Mouse (Mus musculus): ENCODE measurements around the gene Stk11ip. TPM values are rescaled to one million over a fixed set of nuclear protein-coding genes. Genes with fewer than 3 reads are reported as not detected.

Gene Stk11ip
- polyA plus RNA-seq, 1 experiment: not detected

DNA sequence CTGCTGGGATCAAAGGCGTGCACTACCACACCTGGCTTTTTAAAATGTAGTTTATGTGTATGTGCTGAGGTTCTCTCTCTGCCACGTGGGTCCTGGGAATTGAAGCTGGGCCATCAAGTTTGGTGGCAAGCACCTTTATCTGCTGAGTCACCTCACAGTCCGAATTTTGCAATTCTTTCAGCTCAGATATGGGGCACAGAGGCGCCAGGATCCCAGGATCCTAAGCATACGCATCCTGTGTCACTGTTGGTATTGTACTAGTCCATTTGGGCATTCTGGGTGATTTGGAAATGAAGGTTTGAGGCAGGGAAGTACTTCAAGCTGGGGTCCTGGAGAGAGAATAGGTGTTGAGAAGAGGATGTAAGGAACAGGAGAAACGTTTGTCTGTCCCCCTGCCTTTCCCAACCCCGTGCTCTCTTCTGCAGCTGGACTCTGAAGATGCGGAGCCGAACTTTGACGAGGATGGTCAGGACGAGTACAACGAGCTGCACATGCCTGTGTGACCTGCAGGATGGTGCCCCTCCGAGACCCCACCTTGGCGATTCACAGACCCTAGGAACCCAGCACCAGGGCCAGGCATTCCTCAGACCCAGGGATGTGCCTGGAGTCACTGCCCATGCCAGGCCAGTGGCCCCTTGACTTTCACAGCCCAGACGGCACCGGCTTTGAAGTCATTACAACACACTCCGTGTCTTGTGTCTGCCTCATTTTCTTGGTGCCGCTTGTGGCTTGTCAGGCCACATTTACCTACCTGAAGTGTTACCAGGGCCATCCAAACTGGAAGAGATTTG is 37.3 kb downstream of the Stk11ip start:
- Histone ChIP-seq H3K27ac (ENCODE audit: insufficient read depth, low read depth, low read length) (peak overlapping the region; percentile 89), H3K4me3 (ENCODE audit: insufficient read depth, low read depth, low read length) (no peak overlapping the region), H3K4me1 (ENCODE audit: control insufficient read depth, insufficient read depth, low read length) (peaks cover 29% of the 10 kb centered on the region)
- TF ChIP-seq CTCF (IDR thresholded peaks at IDR 0.05; ENCODE audit: insufficient read depth, low read depth, low read length) (no peak), POLR2A (IDR thresholded peaks at IDR 0.05; ENCODE audit: insufficient read depth, low read depth, low read length) (no peak)
- 87% methylated on average over 18 of the region's 18 CpGs for WGBS

DNA sequence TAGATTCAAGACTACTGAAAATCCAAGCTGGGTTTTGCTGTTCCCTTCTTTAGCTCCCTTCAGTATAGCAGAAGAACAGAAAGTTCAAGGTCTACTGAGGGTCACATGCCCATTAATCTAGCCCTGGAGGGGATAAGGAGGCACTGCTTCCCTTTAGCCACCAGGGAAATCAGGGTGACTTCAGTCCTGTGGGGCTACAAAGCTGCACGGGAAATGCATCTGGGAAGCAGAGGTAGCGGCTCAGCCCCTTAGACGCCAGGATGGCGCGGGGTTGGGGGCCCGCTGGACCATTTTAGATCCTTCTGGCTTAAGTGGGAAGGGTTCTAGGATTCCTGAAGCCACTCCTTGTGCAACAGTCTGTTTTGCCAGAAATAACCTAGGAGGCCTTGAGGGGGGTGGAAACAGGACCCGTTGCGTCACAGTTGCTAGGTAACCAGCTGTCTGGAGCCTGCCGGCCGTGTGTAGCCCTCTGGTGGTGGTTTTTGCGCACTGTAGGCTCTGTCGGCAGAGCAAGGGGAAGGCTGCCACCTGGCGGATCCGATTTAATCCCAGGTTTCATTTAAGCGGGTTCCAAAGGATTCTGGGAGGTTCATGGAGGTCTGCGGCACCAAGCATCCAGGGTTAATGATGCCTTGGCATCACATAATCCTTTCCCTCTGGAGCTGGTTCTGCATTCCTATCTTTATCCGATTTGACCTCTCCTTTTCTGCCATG is 38.0 kb downstream of the Stk11ip start:
- Histone ChIP-seq H3K4me1 (ENCODE audit: control insufficient read depth, insufficient read depth, low read length) (peaks cover 29% of the 10 kb centered on the region), H3K4me3 (ENCODE audit: insufficient read depth, low read depth, low read length) (no peak overlapping the region)
- WGBS: 1% methylated on average over 17 of the region's 17 CpGs

DNA sequence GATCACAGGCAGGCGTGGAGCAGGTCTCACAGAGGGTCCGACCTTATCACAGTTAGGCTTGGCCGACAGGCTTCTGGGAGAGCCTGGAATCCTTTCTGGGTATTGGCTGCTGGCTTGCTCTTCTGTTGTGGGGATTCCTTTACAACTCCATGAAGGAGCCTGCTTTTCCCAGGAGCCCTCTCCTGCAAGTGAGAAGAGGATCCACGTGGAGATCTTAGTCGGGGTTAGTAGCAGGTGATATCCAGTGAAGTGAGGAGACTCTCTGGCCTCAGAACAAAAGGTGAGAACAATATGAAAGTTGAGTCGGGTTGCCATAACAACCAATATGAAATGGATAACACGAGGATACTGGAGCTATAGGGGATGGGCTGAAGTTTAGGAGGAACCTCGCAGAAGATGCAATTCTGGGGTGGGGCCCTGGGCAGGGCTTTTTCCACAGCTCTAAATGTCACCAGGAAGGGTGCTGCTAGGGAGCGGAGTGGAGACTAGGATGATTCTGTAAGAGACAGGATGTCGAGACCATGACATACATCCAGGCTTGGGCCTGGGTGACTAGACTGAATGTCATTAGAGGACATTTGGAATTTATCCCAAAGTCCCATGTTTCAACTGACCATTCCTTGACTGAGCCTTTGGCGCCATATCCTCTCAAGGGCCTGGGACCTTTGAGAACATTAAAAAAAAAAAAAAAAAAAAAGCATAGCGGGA is 39.0 kb downstream of the Stk11ip start:
- 81% methylated on average over 12 of the region's 12 CpGs for WGBS
- peaks cover 29% of the 10 kb centered on the region for H3K4me1 ChIP-seq (ENCODE audit: control insufficient read depth, insufficient read depth, low read length)
- no peak overlapping the region for H3K4me3 ChIP-seq (ENCODE audit: insufficient read depth, low read depth, low read length)
- H3K27ac ChIP-seq (ENCODE audit: insufficient read depth, low read depth, low read length): no peak overlapping the region
- TF ChIP-seq POLR2A (IDR thresholded peaks at IDR 0.05; ENCODE audit: insufficient read depth, low read depth, low read length) (no peak), CTCF (IDR thresholded peaks at IDR 0.05; ENCODE audit: insufficient read depth, low read depth, low read length) (no peak)

More for the DNA sequence above, 38.0 kb downstream of the Stk11ip start:
- TF ChIP-seq CTCF (IDR thresholded peaks at IDR 0.05; ENCODE audit: insufficient read depth, low read depth, low read length): peak; percentile 99
- TF ChIP-seq POLR2A (IDR thresholded peaks at IDR 0.05; ENCODE audit: insufficient read depth, low read depth, low read length): no peak
- peak overlapping the region; percentile 89 for H3K27ac ChIP-seq (ENCODE audit: insufficient read depth, low read depth, low read length)

DNA sequence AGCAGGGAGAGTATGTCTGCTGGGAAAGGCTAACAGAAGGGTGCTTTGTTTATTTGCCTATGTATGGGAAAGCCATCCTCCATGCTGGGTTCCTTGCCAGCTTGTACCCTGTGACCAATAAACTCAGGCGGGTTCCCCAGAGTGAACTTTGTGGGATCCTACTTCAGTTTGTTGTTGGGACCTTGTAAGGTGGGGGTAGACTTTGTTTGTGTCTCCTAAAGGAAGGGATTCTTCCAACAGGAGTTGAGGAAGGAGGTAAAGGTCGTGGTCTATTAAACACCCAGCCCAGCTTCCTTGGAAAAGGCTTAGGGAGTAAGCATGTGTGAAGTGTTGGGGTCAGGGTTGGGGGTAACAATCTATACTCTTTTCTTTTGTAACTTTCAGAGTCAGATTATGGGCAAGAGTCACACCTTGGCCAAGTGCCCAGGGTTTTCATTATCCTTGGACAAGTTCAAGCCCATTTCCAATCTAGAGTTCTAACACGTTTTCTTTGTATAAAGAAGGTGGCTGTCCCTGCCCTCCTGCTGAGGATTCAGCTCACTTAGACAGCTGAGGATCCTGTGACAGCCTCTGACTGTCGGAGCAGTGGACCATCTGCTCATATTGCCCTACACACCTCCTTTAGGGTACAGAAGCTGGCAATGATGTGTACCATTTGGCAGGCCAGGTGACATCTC is 40.0 kb downstream of the Stk11ip start:
- Histone ChIP-seq H3K27ac (ENCODE audit: insufficient read depth, low read depth, low read length) (no peak overlapping the region), H3K4me3 (ENCODE audit: insufficient read depth, low read depth, low read length) (no peak overlapping the region), H3K4me1 (ENCODE audit: control insufficient read depth, insufficient read depth, low read length) (peaks cover 23% of the 10 kb centered on the region)
- TF ChIP-seq CTCF (IDR thresholded peaks at IDR 0.05; ENCODE audit: insufficient read depth, low read depth, low read length) (no peak), POLR2A (IDR thresholded peaks at IDR 0.05; ENCODE audit: insufficient read depth, low read depth, low read length) (no peak)
- 23% methylated on average over 4 of the region's 4 CpGs for WGBS

DNA sequence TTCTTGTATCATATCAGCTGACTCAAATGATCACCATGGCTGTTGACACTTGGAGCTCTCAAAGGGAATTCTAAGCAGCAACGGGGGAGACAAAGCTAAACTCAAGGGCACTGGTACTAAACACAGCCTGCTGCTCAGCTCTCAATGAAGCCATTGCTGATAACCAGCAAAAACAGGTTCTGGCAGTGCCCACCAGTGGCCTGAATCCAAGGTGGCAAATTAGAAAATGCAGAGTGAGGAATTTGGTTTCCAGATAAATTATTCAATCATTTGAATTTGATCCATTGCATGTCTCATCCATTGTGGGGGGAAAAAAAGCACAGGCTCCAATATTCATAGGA is 40.5 kb downstream of the Stk11ip start:
- TF ChIP-seq POLR2A (IDR thresholded peaks at IDR 0.05; ENCODE audit: insufficient read depth, low read depth, low read length) (no peak), CTCF (IDR thresholded peaks at IDR 0.05; ENCODE audit: insufficient read depth, low read depth, low read length) (no peak)
- H3K27ac ChIP-seq (ENCODE audit: insufficient read depth, low read depth, low read length): no peak overlapping the region
- 15% methylated on average over 1 of the region's 1 CpGs for WGBS
- H3K4me1 ChIP-seq (ENCODE audit: control insufficient read depth, insufficient read depth, low read length): peaks cover 18% of the 10 kb centered on the region
- H3K4me3 ChIP-seq (ENCODE audit: insufficient read depth, low read depth, low read length): no peak overlapping the region

DNA sequence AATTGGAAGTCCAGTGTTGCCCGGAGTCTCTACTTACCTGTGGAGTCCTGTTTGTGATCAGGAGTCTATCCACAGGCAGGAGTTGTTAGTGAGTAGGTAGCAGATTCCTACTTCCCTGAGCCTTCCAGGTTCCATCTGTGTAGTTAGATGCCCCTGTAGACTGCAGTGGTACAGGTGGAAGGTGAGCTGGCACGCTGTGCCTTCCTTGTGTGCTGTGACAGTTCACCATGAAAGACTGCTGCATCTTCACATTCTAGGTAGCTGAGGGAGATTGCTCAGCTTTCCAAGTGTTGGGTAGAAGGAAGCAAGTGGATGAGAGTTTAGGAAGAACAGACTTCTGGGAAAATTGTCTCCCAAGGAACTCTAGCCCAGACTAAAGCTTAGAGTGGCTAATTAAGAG is 42.8 kb downstream of the Stk11ip start:
- Histone ChIP-seq H3K4me1 (ENCODE audit: control insufficient read depth, insufficient read depth, low read length) (peaks cover 8% of the 10 kb centered on the region), H3K27ac (ENCODE audit: insufficient read depth, low read depth, low read length) (no peak overlapping the region), H3K4me3 (ENCODE audit: insufficient read depth, low read depth, low read length) (no peak overlapping the region)
- 91% methylated on average over 2 of the region's 2 CpGs for WGBS
- TF ChIP-seq POLR2A (IDR thresholded peaks at IDR 0.05; ENCODE audit: insufficient read depth, low read depth, low read length) (no peak), CTCF (IDR thresholded peaks at IDR 0.05; ENCODE audit: insufficient read depth, low read depth, low read length) (no peak)

DNA sequence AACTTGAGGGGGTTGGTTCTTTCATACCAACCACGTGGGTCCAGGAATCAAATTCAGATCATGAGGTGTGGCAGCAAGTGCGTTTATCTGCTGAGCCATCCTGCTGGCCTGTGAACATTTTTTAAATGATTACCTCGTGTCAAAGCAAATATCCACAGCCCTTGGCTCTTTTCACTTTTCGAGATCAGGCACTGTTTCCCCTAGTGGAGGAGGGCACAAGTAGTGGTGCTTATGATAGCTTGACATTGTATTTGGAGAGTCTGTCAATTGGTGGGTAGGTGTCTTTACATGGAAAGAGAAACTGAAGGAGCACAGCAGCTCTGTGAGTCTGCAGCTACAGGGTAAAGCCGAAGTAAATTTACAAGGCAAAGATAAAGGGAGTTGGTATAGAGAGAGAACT is 43.6 kb downstream of the Stk11ip start:
- peaks cover 3% of the 10 kb centered on the region; the same call in 1 of the 2 replicates for H3K4me1 ChIP-seq (ENCODE audit: control insufficient read depth, insufficient read depth, low read length)
- no peak overlapping the region for H3K27ac ChIP-seq (ENCODE audit: insufficient read depth, low read depth, low read length)
- WGBS: 74% methylated on average over 5 of the region's 5 CpGs

DNA sequence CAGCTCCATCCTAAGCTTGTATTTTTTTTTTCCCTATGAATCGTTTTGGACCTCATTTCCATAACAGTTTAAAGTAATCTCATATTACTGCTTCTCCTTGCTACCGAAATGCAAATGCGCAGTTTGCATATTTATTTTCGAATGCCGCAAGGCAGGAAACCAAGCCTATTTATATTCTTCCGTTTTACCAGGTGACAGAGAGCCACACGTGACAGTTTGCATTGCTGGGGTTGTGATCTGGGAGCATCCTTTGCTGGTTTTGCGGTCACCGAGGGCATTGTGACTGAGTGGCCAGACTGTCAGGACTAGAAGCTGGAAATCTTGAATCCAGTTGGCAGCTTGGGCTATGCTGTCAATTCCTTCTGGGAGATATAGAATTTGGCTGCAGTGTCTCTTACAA is 44.3 kb downstream of the Stk11ip start:
- H3K4me3 ChIP-seq (ENCODE audit: insufficient read depth, low read depth, low read length): no peak overlapping the region
- 62% methylated on average over 9 of the region's 9 CpGs for WGBS
- no peak overlapping the region for H3K27ac ChIP-seq (ENCODE audit: insufficient read depth, low read depth, low read length)
- H3K4me1 ChIP-seq (ENCODE audit: control insufficient read depth, insufficient read depth, low read length): no peaks in the 10 kb centered on the region
- no peak for TF ChIP-seq POLR2A (IDR thresholded peaks at IDR 0.05; ENCODE audit: insufficient read depth, low read depth, low read length)
- TF ChIP-seq CTCF (IDR thresholded peaks at IDR 0.05; ENCODE audit: insufficient read depth, low read depth, low read length): no peak

More for the DNA sequence above, 43.6 kb downstream of the Stk11ip start:
- TF ChIP-seq CTCF (IDR thresholded peaks at IDR 0.05; ENCODE audit: insufficient read depth, low read depth, low read length) (no peak), POLR2A (IDR thresholded peaks at IDR 0.05; ENCODE audit: insufficient read depth, low read depth, low read length) (no peak)
- H3K4me3 ChIP-seq (ENCODE audit: insufficient read depth, low read depth, low read length): no peak overlapping the region

Data from olfactory bulb, adult 2 months (tissue).